Mouse (Mus musculus) left cerebral cortex, postnatal 14 days (tissue): ENCODE measurements at regions not wholly inside any gene's neighbourhood (a gene's known extent, or its start where the extent isn't known, plus 50 kb on each side); places are given as distances from the start of the nearest gene placed in this dataset.
"Not testable (repeated sequence)": the region's sequence is repeated elsewhere in the genome, so short reads cannot be mapped to it uniquely, and the experiment has no call there.

Source experiments
- DNase-seq, 2 experiments: peaks; one replicate each; pipeline ENCODE4 v3.0.0; 2021 to 2022; ENCODE audit warnings: low spot score in 2 of 2, mixed read lengths in 1 of 2
- intact Hi-C: fragments of 180-260 bp; cut with DNase I; formaldehyde crosslinking; loops from one replicate; pipeline ENCODE4 v1.15.1; 2025

DNA sequence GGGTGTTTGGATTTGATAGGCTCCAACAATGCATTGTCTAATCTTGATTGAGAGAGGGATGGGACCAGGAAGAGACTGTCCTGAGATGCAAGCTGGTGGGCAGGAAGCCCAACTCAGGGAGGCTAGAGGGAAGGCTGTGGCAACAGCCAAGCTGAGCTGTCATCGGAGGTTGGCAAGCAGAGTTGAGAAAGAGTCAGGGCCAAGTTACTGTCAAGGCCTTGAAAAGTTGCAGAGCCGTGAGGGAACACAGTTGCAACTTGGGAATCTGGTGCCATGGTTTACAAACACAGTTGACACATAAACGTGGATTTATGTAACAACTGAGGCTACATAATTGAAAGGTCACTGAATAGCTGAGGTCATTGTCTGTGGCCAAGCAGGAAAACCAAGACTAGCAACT lies 170.8 kb upstream of the Frmd6 start:
- DNase-seq: peak; percentile 20 to 31
- intact Hi-C loops: no loop called here

DNA sequence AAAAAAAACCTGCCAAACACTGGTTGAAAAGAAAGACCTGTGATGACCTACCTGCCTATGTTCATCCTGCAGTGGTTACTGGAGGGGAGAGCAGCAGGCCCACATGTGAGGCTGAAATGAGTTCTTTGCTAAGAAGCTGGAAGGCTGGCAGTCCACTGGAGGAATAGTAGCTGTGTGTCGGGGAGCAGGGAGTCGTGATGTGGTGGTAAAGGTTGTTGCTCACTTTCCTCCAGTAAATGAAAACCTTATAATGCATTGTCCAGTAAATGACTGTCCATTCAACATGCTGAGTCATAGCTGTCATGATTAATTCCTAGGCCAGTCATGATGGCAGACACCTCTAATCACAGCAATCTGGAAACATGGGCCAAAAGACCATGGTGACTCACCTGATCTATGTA lies 169.9 kb upstream of the Frmd6 start:
- no peak for DNase-seq
- intact Hi-C loops: no loop called here

DNA sequence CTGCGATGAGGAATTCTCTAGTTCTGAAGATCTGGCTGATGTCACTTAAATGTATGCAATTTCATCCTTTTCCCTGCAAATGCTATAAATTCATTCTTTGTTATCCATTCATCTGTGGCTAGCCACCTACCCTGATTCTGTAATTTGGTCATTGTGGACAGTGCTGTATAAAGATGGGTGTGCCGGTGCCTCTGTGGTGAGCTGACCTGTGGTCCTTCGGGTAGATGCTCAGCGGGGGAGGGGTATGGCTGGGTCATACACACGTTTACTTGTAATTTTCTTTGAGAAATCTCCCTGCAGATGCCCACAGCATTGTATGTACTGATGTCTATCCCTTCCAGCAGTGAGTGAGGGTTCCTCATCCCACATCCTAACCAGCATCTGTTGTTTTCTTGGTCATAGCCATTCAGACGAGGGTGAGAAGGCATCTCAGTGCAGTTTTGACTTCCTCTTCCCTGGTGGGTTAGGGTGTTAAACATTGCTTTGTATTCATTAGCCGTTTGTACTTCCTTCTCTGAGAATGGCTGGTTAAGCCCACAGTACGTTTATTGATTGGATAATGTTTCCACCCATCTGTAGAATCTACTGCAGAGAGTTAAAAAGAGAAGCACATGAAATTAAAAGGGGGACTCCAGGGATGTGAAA lies 169.3 kb upstream of the Frmd6 start:
- no peak for DNase-seq
- intact Hi-C loops: no loop called here

DNA sequence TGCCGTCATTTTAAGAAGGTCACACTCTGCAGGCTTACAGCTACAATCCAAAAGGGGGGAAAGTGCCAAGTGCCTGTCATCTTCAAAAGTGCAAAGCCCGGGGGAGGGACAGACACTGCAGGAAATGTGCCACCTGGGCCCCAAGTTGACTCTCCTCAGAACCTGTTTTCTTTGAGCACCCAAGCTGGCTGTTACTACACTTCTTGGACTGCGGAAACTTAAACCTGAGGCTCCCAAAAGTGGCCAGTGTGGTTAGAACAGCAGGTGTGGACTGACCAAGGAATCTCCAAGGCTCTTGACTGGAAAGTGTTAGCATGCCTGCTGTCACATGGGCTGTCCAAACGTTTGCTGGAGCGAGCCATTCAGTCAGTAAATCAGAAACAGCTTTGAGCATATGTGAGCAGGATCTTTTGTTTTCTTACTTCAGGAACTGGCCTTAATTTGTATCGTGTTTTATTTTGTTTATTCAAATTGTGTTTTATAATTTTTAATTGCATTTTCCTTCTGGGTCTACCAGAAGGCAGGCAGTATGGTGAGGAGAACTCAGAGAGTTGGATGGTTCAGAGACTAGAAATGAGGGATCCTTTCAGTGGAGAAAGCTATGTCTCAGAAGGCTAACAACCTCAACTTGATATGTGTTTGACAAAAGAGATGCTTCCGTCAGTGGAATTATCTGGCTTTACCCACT lies 168.4 kb upstream of the Frmd6 start:
- no peak for DNase-seq
- intact Hi-C loops: no loop called here

DNA sequence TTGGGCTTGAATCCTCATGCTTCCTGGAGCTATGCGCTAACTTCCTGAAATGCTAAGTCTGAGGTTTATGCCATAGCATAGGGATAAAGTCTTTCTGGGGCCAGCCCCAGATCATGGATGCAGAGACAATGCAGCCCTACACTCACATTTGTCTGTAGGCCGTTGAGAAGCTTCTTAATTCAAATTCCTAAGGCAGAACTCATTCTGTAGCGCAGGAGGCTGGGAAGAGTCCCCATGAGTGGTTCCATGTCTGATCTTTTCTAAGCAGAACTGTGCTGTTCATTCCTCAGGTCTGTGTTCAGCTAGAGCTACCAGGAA lies 167.9 kb upstream of the Frmd6 start:
- intact Hi-C loops: no loop called here
- DNase-seq: no peak

DNA sequence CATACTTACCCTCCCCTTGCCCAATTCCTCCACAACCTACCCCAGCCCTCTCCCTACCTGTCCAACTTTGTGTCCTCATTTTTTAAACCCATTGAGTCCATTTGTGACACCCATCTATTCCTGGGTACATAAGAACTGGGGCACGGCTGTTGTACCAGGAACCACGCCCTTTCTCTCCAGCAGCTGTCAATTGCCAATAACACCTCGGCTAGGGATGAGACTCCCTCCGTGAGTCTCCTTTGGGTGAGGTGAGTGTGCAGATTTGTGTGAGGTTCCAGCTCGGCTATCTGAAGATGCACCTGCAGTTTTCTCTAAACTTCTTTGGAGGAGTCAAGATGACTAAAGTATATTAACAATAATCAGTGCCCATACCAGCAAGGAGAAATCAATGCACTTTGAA lies 167.2 kb upstream of the Frmd6 start:
- intact Hi-C loops: no loop called here
- no peak for DNase-seq

DNA sequence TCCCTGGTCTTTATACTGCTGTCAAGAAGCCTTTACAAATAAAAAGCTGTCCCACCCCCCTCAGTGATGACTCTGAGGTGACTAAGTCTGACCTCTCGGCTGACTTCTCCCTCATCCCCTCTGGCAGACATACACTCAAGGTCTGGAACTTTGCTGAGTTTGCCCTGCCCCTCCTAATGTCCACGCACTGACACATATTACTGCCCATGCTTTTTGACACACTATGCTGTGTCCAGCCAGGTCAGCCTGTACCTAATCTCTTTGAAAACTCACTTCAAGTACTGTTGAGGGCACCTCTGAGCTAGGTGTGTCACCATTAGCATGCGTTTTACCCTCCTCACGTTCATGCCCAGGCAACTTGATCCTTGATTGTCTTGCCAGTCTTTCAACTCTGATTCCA lies 164.9 kb upstream of the Frmd6 start:
- no peak for DNase-seq
- intact Hi-C loops: no loop called here

DNA sequence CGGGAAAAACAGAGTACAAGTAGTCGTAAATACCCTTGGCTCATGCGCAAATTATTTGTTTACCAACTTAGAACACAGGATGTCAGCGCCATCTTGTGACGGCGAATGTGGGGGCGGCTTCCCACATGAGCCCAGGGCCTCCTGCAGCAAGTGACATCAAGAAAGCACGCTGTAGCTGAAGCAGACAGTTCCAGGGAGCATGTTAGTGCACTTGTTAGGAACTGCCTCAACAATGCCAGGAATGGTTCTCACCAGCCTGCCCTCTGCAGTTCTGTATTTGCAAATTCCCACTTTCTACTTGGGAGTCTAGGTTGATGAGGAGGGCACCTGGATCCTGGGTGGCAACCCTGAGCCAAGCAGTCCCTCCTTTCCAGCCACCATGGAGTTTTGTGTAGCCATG lies 157.2 kb upstream of the Frmd6 start:
- intact Hi-C loops, DNase-seq: not testable (repeated sequence)

DNA sequence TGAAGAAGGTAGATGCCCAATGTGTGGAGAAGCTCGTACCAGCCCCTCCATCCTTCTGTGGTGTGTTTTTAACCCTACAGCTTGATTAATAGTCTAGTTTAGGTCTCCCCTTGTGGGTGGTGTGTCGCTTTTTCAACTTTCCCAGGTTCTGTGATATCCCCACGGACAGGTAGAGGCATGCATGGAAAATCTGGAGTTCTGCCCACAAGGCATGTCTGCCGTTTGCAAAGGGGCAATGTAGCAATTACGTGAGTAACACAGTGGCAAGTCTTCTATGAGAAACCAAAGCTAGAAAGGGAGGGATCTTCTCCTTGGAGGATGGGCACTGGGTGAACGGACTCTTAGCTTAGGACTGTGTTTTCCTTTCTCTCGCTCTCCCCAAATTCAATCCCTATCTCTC lies 153.2 kb upstream of the Frmd6 start:
- no peak for DNase-seq
- intact Hi-C loops: no loop called here

DNA sequence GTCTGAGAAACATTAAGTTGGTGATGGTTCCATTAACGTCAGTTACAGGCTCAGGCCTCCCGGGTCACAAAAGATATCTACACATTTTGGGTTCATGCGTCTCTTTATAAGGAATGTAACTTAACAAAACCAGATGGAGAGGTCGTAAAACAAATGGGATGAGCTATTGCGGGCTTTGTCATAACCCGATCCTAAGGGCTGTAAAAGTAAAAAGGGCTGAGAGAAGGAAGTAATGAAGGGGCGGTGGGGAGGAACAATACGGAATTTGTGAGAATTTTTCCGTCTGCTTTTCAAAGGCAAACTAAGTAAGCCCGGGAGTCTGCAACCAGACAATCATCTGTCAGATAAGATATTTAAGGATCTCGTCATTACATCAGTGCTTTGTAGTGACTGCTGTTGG lies 152.1 kb upstream of the Frmd6 start:
- no peak for DNase-seq

DNA sequence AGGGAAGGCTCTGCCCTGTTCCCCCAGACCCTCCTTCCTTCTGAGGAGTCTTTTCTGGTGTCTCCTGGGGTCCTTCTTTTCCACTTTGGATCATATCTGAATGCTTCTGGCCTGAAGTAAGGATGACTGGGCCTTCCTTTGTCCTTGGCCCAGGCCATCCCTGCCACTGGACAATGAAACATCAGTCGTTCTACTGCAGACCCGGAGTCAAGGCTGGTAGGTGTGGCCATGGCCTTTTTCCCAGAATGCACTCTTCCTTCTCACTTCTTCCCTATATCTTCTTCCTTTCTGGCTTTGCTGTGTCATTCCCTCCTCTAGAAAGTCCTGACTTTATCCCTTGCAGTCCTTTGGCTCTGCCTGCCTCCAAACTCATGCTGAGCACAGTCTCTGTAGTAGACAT lies 151.2 kb upstream of the Frmd6 start:
- no peak for DNase-seq
- intact Hi-C loops: no loop called here

More for the DNA sequence above, 152.1 kb upstream of the Frmd6 start:
- intact Hi-C loops: no loop called here

DNA sequence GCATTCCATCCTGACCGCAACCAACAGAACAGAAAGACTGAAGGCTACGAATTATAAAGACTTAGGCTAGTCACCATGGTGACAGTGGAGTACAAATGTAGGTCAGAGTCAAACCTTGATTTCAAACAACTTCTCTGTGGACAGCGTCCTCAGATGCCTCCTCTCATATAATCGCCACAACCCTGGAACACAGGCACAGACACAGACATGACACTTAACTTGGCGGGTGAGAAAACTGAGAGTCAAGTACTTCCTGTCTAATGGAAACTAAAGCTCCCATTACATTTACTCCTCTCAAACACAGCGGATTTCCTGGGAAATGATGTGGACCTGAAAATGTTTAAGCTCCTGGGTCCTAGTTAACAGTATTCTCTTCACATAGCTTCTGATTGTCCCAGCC lies 149.5 kb upstream of the Frmd6 start:
- DNase-seq: no peak
- intact Hi-C loops: no loop called here

DNA sequence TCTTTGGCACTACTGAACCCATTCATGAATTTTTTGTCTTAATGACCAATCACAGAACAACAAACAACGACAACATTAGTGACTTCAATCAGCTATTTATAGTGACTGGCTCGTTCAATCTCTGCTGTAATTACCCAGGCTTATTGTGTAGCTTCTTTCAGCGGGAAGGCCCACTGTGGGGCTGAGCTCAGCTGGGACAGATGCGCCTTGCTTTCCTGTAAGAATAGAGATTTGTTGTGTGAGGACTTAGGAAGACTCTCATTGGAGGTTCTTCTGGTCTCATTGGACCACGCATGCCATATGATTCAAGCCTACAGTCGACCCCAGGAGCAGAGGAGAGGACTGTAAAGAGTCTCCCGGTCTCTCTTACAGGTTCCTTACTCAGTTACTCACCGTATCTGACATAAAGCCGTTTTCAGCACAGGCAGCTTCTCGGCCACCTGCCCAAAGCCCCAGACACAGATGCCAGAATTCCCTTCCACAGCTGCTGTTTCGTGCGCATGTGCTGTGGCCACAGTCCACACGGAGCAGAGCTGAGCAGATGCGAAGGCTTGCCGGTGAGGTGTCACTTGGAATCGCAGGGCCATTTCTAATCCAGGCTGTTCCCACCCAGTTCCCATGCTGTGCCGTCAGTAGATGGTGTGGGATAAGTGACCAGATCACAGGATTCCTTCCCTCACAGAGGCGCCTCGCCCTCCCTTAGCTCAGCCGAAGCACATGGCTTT lies 145.5 kb upstream of the Frmd6 start:
- peak; percentile 34 to 82 for DNase-seq
- intact Hi-C loops: no loop called here

DNA sequence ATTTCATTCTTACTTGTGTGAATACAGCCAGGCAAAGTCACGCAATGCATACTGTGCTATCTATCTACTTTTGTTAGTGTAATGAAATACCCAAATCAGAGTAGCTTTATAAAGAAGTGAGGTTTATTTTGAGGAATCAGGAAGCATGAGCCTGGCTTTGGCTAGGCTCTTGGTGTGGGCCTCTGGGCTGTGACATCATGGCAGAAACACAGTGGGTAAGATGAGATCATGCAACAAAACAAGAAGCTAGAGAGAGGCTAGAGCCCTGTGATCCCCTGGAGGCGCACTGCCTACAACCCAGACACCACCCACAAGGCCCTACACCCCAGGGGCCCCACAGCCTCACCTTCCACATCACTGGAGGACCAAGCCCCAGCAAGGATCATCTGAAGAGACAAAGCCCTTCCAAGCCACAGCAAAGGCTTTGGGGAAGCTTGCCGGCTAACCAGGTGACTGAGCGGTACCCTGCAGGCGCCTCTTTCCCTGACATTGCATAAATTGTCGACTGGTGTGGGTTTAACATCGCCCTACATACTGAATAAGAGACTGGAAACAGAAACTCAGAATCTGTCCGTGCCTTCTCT lies 143.8 kb upstream of the Frmd6 start:
- no peak for DNase-seq
- intact Hi-C loops: no loop called here

DNA sequence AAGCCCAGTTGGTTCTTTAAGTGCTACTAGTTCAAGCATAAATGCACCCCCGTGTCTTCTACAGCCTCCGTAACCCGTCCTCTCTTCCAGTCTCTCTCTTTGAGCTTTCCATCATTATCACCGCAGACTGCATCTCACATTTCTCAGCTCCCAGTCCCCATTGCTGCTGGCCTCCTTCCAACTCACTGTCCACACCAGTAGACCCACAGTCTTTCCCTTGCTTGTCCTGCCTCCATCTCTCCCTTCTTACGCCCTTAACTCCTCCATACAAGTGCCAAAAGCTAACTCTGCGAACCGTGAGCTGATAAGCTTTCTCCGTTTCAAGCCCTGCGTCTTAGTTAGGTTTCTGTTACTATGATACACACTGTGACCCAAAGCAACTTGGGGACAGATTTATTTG lies 141.0 kb upstream of the Frmd6 start:
- no peak for DNase-seq
- intact Hi-C loops: no loop called here

DNA sequence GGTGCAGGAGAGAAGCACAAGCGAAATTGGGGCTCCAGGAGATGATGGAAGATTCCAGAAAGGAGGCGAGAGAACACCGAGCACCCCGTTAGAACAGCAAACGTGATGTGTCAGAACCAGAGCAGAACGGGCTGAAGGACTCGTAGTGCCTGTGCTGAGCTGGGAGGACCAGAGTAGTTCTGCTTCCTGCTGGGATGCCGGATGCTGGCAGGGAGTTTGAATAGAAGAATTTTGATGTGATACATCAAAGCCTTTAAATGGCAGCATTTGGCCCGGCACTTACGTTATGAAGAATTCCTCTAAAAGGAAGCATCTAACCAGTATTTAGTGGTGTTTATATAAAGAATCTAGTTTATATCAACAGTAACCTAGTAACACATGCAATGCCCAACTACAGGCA lies 139.9 kb upstream of the Frmd6 start:
- DNase-seq: peak in 1 of 2 experiments; percentile 16
- intact Hi-C loops: no loop called here

DNA sequence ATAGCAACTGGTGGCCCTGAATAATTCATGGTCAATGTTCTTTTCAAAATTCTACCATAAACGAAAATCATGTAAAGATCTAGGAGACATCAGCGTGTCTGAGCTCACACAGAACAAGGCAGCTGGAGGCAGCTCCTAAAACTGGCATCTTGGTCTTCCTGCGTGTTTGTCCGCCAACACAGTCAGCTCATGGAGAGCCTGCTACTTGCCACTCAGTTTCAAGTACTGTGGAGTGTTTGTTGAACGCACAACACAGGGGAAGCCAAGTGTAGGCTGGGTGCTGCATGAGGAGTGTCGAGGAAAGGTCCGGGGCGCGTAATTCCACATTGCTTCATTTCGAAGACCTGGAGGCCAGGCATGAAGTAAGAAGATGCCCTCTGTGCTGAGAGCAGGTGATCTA lies 139.0 kb upstream of the Frmd6 start:
- peak in 1 of 2 experiments; percentile 15 for DNase-seq
- intact Hi-C loops: no loop called here

DNA sequence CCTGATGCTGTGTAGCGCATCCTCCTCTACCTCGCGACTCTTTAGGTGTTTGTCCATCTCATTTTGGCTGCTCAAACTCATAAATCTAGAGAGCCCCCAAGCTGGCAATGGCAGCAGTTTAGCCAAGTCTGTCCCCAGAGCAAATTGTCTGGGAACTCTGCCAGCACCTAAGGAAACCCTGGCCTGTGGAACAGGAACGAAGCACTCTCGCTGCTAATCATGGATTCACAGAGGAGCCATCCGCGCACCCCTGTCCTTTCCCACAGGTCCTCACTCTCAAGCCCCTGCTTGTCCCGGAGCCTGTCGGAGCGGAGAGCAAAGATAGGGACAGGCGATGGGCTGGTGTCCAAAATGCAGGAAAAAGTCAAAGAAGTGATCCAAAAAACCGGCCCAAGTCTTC lies 138.3 kb upstream of the Frmd6 start:
- intact Hi-C loops: no loop called here
- DNase-seq: no peak

DNA sequence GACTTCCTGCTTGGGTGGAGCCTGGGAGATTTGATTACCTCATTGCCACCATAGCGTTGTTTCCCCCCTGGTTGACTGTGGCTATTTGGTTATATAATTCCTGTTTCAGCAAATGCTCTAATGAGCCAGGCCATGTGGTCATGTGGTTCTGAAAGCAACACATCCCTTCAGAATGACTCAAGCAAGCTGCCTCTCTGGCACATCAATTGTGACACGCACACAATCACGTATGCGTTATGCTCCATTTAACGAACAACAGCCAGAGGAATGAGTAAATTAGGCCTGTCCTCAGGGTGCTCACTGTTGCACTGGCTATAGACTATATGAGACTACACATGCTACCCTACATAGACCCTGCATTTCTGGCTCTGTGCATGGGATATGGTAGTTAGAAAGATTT lies 130.2 kb upstream of the Frmd6 start:
- intact Hi-C loops: loop anchor here (5.0 kb wide), 1 partner anchor 132 kb away; the partner anchor contains the start of gene Frmd6
- no peak for DNase-seq

DNA sequence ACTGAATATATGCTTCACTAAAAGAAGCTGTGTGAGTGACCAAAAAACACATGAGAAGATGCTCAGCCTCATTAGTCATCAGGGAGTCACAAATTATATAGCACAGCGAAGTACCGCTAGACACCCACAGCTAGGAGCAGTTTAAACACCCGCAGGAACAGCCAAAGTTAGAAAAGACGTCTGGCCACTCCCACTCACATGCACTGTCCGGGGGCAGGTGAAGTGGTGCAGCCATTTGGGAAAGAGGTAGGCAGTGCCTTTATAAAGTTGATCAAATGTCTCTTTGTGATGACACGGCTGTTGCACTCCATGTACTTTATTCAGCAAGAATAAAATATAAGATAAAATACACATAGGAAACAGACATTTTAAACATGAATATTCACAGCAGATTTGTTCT lies 129.1 kb upstream of the Frmd6 start:
- peak in 1 of 2 experiments; percentile 34 for DNase-seq

More for the DNA sequence above, 129.1 kb upstream of the Frmd6 start:
- intact Hi-C loops: loop anchor here (5.0 kb wide), 1 partner anchor 131 kb away; the partner anchor contains the start of gene Frmd6
